Mouse (Mus musculus): ENCODE measurements around the gene Cyb5d1.

- TF ChIP-seq CTCF (IDR thresholded peaks at IDR 0.05; ENCODE audit: control insufficient read depth, insufficient read depth, insufficient replicate concordance, low read depth, low read length), result no peak
- TF ChIP-seq POLR2A (IDR thresholded peaks at IDR 0.05; ENCODE audit: control insufficient read depth, low read depth, low read length), result no peak
These were observed 26.0 kb downstream of the Cyb5d1 start, which contains the start of gene Chd3 for GRCm38 (mm10) chr11:69369215-69369989.

Measured in testis, adult 2 months (tissue).